Mouse (Mus musculus): ENCODE data around the gene Wnt2b. TPM values are rescaled to one million over a fixed set of nuclear protein-coding genes. Genes with fewer than 3 reads are reported as not detected.

Gene Wnt2b
- 0.65 and 0.93 TPM in 2 replicates for polyA plus RNA-seq (2014; fragmentation: Nextera tagmentation; extraction: Ambion mirVana)

DNA sequence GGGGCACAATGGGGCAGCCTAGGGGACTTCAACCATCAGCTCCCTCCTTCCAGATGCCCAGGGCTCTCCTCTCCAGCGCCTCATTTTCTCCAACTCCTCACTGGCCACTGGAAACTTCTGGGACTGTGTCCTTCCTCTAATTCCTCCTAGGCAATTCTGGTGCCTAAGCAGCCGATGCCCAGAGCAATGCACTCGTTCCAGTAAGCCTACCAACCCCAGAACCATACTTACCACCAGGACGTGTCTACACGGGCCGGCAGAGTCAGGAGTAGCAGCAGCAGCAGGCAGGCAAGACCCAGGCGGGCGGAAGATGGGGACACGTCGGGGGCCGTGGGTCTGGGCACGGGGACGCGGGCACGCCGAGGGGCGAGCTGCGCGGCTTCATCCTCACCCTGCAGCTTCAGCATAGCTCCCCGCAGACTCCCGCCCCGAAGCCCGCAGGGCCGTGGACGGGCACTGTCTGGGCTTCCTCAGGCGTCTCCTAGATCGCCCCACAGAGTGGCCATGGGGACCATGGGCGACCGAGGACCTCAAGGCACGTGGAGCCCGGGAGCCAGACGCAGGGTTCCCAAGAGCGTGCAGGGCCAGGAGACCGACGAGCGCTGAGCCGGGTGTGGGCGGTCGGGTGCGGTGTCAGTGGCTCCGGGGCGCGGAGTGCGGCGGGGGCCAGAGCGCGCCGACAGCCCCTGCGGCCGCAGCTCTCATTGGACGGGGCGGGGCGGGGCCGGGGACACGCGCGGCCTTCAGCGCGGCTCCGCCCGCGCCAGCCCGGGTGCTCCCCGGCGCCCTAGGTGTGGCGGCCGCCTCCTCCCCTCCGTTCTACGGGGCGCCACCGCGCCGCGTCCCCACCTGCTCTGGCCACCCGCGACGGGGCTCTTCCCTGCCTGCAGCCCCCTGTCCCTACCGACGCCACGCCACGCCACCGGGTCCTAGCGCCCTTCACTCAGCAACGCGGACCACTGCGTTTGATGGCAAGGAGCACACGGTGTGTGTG, at the start of gene Wnt2b:
Gene Wnt2b, minus strand, starts transcription at position 856 of the 994 bp plus-strand sequence.
- no peak within 1 kb of the TSS for H3K27ac ChIP-seq (replicated peaks; ENCODE audit: low read depth, low read length)

DNA sequence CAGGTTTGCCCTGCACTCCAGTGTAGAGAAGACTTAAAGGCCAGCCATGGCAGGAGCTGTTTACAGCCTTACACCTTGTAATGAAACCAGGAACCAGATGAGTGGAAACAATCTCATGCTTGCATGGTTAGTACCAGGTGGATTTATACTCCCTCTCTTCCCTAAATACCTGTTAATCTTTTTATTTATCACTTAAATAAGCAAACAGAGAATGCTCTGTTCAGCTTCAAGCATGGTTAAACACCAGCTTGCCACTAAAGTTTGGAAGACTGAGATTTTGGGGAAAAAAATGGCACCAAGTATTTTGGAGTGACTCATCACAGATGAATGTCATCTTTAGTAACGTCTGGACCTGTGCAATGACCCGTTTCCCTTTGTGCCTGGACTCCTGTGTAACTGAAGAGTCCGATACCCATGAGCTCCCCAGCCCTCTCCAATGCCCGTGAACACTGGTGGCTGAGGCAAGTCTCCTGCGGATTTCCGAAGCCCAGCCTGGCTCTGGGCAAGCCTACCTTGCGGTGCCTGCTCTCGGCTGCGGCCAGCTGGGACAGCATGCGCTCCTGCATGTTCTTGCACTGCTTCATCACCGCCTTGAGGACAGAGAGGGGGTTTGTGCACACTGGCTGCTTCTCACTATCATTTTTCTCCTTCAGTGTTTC, 49.1 kb upstream of the Wnt2b start:
- 90% methylated on average over 11 of the region's 11 CpGs for WGBS
- Histone ChIP-seq H3K36me3 (ENCODE audit: control insufficient read depth, insufficient read depth, low read length) (peaks cover 65% of the 10 kb centered on the region), H3K4me3 (replicated peaks; ENCODE audit: low read depth, low read length) (no peak overlapping the region), H3K4me1 (ENCODE audit: control insufficient read depth, insufficient read depth, low read length) (no peaks in the 10 kb centered on the region), H3K9me3 (ENCODE audit: control insufficient read depth, low read length) (no peaks in the 10 kb centered on the region), H3K27ac (replicated peaks; ENCODE audit: low read depth, low read length) (no peak overlapping the region), H3K4me2 (ENCODE audit: low read length) (no peak overlapping the region), H3K27me3 (ENCODE audit: control insufficient read depth, insufficient read depth, low read length) (no peaks in the 10 kb centered on the region), H3K9ac (replicated peaks; ENCODE audit: low read length) (no peak overlapping the region)
- DNase-seq (no peak), ATAC-seq (ENCODE audit: low FRiP score, low TSS enrichment) (no peak)

More for the DNA sequence above, at the start of gene Wnt2b:
- peak within 1 kb of the TSS; percentile 69 for H3K4me2 ChIP-seq (ENCODE audit: low read length)
- peak; percentile 61 for DNase-seq
- H3K4me3 ChIP-seq (replicated peaks; ENCODE audit: low read depth, low read length) = peak within 1 kb of the TSS; percentile 53
- ATAC-seq (ENCODE audit: low FRiP score, low TSS enrichment) = peak; percentile 51
- H3K27me3 ChIP-seq (ENCODE audit: control insufficient read depth, insufficient read depth, low read length) = peaks cover 56% of the 10 kb centered on the region
- no peaks in the 10 kb centered on the region for H3K9me3 ChIP-seq (ENCODE audit: control insufficient read depth, low read length)
- H3K4me1 ChIP-seq (ENCODE audit: control insufficient read depth, insufficient read depth, low read length) = peaks cover 12% of the 10 kb centered on the region; the same call in 1 of the 2 replicates
- no peaks in the 10 kb centered on the region for H3K36me3 ChIP-seq (ENCODE audit: control insufficient read depth, insufficient read depth, low read length)
- under 1% methylated on average over 82 of the region's 87 CpGs for WGBS
- H3K9ac ChIP-seq (replicated peaks; ENCODE audit: low read length) = peak within 1 kb of the TSS; percentile 47

DNA sequence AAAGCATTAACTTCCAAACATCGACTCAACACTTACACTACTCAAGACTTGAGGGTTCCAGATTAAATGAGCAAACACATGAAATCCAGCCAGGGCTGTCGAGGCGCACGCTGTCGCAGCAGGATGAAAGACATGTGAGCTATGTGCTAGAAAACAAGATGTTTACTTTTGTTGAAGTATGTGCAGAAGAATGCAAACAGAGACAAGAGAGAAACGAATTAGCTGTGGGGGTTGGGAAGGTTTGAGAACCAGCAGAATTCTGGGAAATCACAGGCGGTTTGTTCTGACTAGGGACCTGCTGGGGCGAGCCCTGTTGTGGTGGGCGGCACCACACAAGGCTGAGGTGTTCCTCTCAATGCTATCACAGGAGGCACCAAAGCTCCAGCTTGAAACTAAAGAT, 46.3 kb upstream of the Wnt2b start:
- no peak for ATAC-seq (ENCODE audit: low FRiP score, low TSS enrichment)
- Histone ChIP-seq H3K27me3 (ENCODE audit: control insufficient read depth, insufficient read depth, low read length) (no peaks in the 10 kb centered on the region), H3K4me1 (ENCODE audit: control insufficient read depth, insufficient read depth, low read length) (peaks cover 13% of the 10 kb centered on the region), H3K9ac (replicated peaks; ENCODE audit: low read length) (no peak overlapping the region), H3K4me2 (ENCODE audit: low read length) (no peak overlapping the region), H3K36me3 (ENCODE audit: control insufficient read depth, insufficient read depth, low read length) (peaks cover 90% of the 10 kb centered on the region), H3K27ac (replicated peaks; ENCODE audit: low read depth, low read length) (no peak overlapping the region), H3K4me3 (replicated peaks; ENCODE audit: low read depth, low read length) (no peak overlapping the region), H3K9me3 (ENCODE audit: control insufficient read depth, low read length) (no peaks in the 10 kb centered on the region)
- no peak for DNase-seq
- whole genome bisulfite sequencing = 86% methylated on average over 9 of the region's 9 CpGs

DNA sequence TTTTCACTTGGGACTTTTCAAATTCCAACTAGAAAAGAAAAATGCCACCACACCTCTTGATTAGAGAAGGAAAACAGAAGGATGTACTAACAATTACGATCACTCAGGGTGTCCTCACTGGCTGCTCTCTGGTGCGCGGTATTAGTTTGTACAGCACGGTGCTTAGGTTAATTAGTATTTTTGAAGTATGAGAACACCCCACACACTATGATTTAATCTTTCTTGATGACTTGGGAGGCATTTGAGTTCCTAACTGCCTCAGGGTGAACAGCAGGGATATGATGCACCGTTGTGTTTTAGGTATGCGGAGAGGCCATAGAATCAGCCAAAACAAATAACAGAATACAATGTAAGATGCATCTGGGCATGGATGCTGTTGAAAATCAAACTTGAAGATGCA, 44.4 kb upstream of the Wnt2b start:
- Histone ChIP-seq H3K4me1 (ENCODE audit: control insufficient read depth, insufficient read depth, low read length) (peaks cover 13% of the 10 kb centered on the region), H3K4me3 (replicated peaks; ENCODE audit: low read depth, low read length) (no peak overlapping the region), H3K36me3 (ENCODE audit: control insufficient read depth, insufficient read depth, low read length) (peaks cover 93% of the 10 kb centered on the region), H3K27me3 (ENCODE audit: control insufficient read depth, insufficient read depth, low read length) (no peaks in the 10 kb centered on the region), H3K4me2 (ENCODE audit: low read length) (no peak overlapping the region), H3K9ac (replicated peaks; ENCODE audit: low read length) (no peak overlapping the region), H3K9me3 (ENCODE audit: control insufficient read depth, low read length) (no peaks in the 10 kb centered on the region), H3K27ac (replicated peaks; ENCODE audit: low read depth, low read length) (no peak overlapping the region)
- DNase-seq (no peak), ATAC-seq (ENCODE audit: low FRiP score, low TSS enrichment) (no peak)
- WGBS = 91% methylated on average over 6 of the region's 6 CpGs

DNA sequence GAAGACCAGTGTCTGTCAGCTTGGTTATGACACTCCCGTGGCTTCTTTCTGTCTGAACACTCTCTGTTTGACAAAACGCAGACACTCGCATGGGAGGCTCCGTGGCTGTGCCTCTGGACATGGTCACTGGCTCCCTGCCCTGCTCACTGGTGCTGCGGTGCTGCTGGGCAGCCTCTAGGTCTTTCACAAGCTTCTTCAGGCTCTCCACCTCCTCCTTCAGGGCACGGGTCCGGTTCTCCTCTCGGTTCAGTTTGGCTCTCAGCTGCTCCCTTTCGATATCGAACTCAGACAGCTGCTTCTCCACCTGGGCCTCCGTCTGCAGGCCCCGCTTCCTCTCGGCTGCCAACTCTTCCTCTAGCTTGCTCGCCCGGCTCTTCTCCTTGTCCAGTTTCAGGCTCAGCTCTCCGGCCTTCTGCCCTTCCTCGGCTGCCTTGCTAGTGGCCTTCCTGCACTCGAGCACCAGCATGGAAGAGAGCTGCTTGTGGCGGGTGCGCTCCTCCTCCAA, 43.9 kb upstream of the Wnt2b start:
- H3K36me3 ChIP-seq (ENCODE audit: control insufficient read depth, insufficient read depth, low read length) = peaks cover 90% of the 10 kb centered on the region
- no peak overlapping the region for H3K4me3 ChIP-seq (replicated peaks; ENCODE audit: low read depth, low read length)
- H3K4me2 ChIP-seq (ENCODE audit: low read length) = no peak overlapping the region
- H3K9me3 ChIP-seq (ENCODE audit: control insufficient read depth, low read length) = no peaks in the 10 kb centered on the region
- no peak for DNase-seq
- WGBS = 90% methylated on average over 20 of the region's 20 CpGs
- peaks cover 13% of the 10 kb centered on the region for H3K4me1 ChIP-seq (ENCODE audit: control insufficient read depth, insufficient read depth, low read length)
- no peak overlapping the region for H3K9ac ChIP-seq (replicated peaks; ENCODE audit: low read length)
- H3K27me3 ChIP-seq (ENCODE audit: control insufficient read depth, insufficient read depth, low read length) = no peaks in the 10 kb centered on the region
- no peak overlapping the region for H3K27ac ChIP-seq (replicated peaks; ENCODE audit: low read depth, low read length)
- ATAC-seq (ENCODE audit: low FRiP score, low TSS enrichment) = no peak

DNA sequence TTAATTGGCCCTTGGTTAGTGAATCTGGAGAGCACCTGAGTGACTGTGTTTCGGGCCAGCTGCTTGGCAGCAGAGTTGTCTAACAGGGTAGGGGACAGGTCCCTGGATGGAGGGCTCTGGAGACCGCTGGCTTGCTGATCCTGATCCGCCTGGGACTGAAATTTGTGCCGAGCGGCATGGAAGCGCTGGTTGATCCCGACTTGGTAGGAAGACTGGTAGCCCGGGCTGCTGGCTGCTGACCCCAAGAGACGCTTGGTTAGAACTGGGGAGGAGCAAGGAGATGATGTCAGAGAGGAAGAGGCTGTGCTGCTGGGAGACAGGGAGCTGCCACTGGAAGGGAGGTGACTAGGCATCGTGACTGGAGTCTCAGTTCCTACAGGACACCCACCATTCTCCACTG, 43.3 kb upstream of the Wnt2b start:
- Histone ChIP-seq H3K9me3 (ENCODE audit: control insufficient read depth, low read length) (no peaks in the 10 kb centered on the region), H3K27ac (replicated peaks; ENCODE audit: low read depth, low read length) (peak overlapping the region; percentile 55; the same call in 1 of the 2 replicates), H3K4me3 (replicated peaks; ENCODE audit: low read depth, low read length) (no peak overlapping the region), H3K4me1 (ENCODE audit: control insufficient read depth, insufficient read depth, low read length) (peaks cover 13% of the 10 kb centered on the region), H3K9ac (replicated peaks; ENCODE audit: low read length) (no peak overlapping the region), H3K36me3 (ENCODE audit: control insufficient read depth, insufficient read depth, low read length) (peaks cover 84% of the 10 kb centered on the region), H3K4me2 (ENCODE audit: low read length) (no peak overlapping the region), H3K27me3 (ENCODE audit: control insufficient read depth, insufficient read depth, low read length) (no peaks in the 10 kb centered on the region)
- ATAC-seq (ENCODE audit: low FRiP score, low TSS enrichment) (no peak), DNase-seq (no peak)
- 88% methylated on average over 10 of the region's 10 CpGs for WGBS

DNA sequence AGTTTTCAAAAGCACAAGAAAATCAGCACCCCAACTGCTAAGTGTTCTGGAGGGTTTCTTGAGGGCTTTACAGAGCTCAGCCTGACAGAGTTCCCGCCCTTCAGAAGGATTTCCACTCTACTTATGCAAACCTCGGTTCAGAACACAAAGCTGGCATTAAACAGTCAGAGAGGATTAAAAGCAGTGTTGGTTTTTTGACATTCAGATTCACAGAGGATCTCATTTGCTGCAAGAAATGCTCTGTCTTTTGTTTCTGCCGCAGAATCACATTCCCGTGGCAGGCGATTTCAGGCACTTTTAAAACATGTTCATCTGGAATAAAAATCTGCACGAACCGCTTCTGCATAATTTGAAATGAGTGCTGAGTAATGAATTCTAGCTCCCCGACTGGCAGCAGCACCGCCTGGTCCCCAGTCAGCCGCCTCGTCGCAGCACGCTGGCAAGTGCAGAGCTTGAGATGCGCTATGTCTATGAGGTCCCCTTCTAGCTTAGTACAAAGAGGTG, 42.3 kb upstream of the Wnt2b start:
- 10% methylated on average over 14 of the region's 14 CpGs for WGBS
- Histone ChIP-seq H3K9ac (replicated peaks; ENCODE audit: low read length) (no peak overlapping the region), H3K4me2 (ENCODE audit: low read length) (no peak overlapping the region), H3K36me3 (ENCODE audit: control insufficient read depth, insufficient read depth, low read length) (peaks cover 74% of the 10 kb centered on the region), H3K9me3 (ENCODE audit: control insufficient read depth, low read length) (no peaks in the 10 kb centered on the region), H3K4me1 (ENCODE audit: control insufficient read depth, insufficient read depth, low read length) (peaks cover 13% of the 10 kb centered on the region), H3K27ac (replicated peaks; ENCODE audit: low read depth, low read length) (peak overlapping the region; percentile 55; the same call in 1 of the 2 replicates), H3K4me3 (replicated peaks; ENCODE audit: low read depth, low read length) (no peak overlapping the region), H3K27me3 (ENCODE audit: control insufficient read depth, insufficient read depth, low read length) (no peaks in the 10 kb centered on the region)
- ATAC-seq (ENCODE audit: low FRiP score, low TSS enrichment) (no peak; the same call in 1 of the 2 replicates), DNase-seq (peak; percentile 68)

DNA sequence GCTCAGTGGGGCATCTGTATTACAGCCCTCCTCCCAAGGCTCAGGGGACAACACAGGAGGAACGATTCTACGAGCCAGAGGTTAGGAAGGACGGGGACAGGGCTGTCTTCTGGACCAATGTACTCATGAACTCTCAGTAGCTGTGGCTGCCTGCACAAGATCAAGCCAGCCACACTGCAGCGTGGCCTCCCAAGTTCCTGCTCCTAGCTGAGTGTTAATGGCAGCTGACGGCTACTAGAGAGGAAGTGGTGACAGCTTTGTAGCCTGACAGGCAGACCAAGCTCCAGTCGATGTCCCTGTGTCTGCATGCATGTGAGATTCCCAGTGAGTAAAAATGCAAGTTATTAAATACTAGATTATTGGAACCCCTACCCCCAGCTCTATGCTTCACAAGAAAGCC, 39.7 kb upstream of the Wnt2b start:
- H3K27me3 ChIP-seq (ENCODE audit: control insufficient read depth, insufficient read depth, low read length) = no peaks in the 10 kb centered on the region
- ATAC-seq (ENCODE audit: low FRiP score, low TSS enrichment) (no peak), DNase-seq (no peak)
- no peaks in the 10 kb centered on the region for H3K9me3 ChIP-seq (ENCODE audit: control insufficient read depth, low read length)
- H3K4me2 ChIP-seq (ENCODE audit: low read length) = no peak overlapping the region
- no peak overlapping the region for H3K4me3 ChIP-seq (replicated peaks; ENCODE audit: low read depth, low read length)
- peaks cover 17% of the 10 kb centered on the region for H3K4me1 ChIP-seq (ENCODE audit: control insufficient read depth, insufficient read depth, low read length)
- H3K9ac ChIP-seq (replicated peaks; ENCODE audit: low read length) = no peak overlapping the region
- H3K27ac ChIP-seq (replicated peaks; ENCODE audit: low read depth, low read length) = no peak overlapping the region
- H3K36me3 ChIP-seq (ENCODE audit: control insufficient read depth, insufficient read depth, low read length) = peaks cover 51% of the 10 kb centered on the region
- WGBS = 60% methylated on average over 6 of the region's 6 CpGs

All from midbrain, embryonic 14.5 days (tissue).